Mouse (Mus musculus) forebrain, postnatal 0 days (tissue): Measurements from ENCODE around the gene Olfr544. TPM values are rescaled to one million over a fixed set of nuclear protein-coding genes. Genes with fewer than 3 reads are reported as not detected.
"Not testable (repeated sequence)": the region's sequence is repeated elsewhere in the genome, so short reads cannot be mapped to it uniquely, and the experiment has no call there.

Source experiments
- ATAC-seq: fragments of 200-750 bp; cut with Nextera tagmentation; 2 replicates; pipeline ENCODE4 v1.8.0; 2017; ENCODE audit warnings: mild to moderate bottlenecking, moderate library complexity
- DNase-seq: peaks from one replicate; pipeline ENCODE4 v3.0.0-alpha.2; 2015
- H3K27ac ChIP-seq: fragments of 300-500 bp; sonication (generic); 2 replicates; pipeline ENCODE4 v1.5.1; 2014; ENCODE audit warnings: low read depth, mild to moderate bottlenecking, antibody characterized with exemption, low read length, moderate library complexity, mixed read lengths
- H3K27me3 ChIP-seq: fragments of 300-500 bp; sonication (generic); 2 replicates; pipeline ENCODE4 v1.6.1; 2014; ENCODE audit warnings: mild to moderate bottlenecking, low read length, mixed read lengths; ENCODE audit not compliant: insufficient read depth
- H3K36me3 ChIP-seq: fragments of 300-500 bp; sonication (generic); 2 replicates; pipeline ENCODE4 v1.6.1; 2014; ENCODE audit warnings: mild to moderate bottlenecking, moderate library complexity; ENCODE audit not compliant: insufficient read depth
- H3K4me1 ChIP-seq: fragments of 300-500 bp; sonication (generic); 2 replicates; pipeline ENCODE4 v1.6.1; 2014; ENCODE audit warnings: antibody characterized with exemption; ENCODE audit not compliant: insufficient read depth
- H3K4me2 ChIP-seq: fragments of 300-500 bp; sonication (generic); 2 replicates; pipeline ENCODE4 v1.6.1; 2014; ENCODE audit warnings: low read depth, mild to moderate bottlenecking, moderate library complexity
- H3K4me3 ChIP-seq: fragments of 300-500 bp; sonication (generic); 2 replicates; pipeline ENCODE4 v1.5.1; 2014; ENCODE audit warnings: low read depth, low read length, mixed read lengths
- H3K9ac ChIP-seq: fragments of 300-500 bp; sonication (generic); 2 replicates; pipeline ENCODE4 v1.6.1; 2014; ENCODE audit warnings: mild to moderate bottlenecking
- H3K9me3 ChIP-seq: fragments of 300-500 bp; sonication (generic); 2 replicates; pipeline ENCODE4 v1.6.1; 2016; ENCODE audit warnings: low read length
- CTCF ChIP-seq: sonication (generic); IDR thresholded peaks from 2 replicates; pipeline ENCODE4 v1.5.1; 2016; ENCODE audit warnings: antibody characterized with exemption, control low read depth, low read depth
- WGBS: fragments of 180-500 bp; shearing (Covaris S2); extraction: QIAGEN DNeasy Blood & Tissue Kit; methylation state at CpG from one replicate; pipeline ENCODE4 v1.1.7; 2014; 5-methylcytosine and 5-hydroxymethylcytosine counted together
- polyA plus RNA-seq: library from polyadenylated mRNA; unstranded; fragments of >200 nt; fragmentation: Nextera tagmentation; extraction: Ambion mirVana; gene quantifications from 2 replicates; pipeline ENCODE4 v1.2.1, GENCODE M21; 2015
- total RNA-seq: library from RNA; depleted of rRNA; stranded (reverse); fragments of >200 nt; gene quantifications from 2 replicates; pipeline ENCODE4 v1.2.3, GENCODE M21; 2014

Olfr544 gene
- total and polyA plus RNA-seq, 2 experiments from 2014 or later: 0.05 TPM; not detected in 1

- TF ChIP-seq CTCF: no peak
- H3K4me3 ChIP-seq: no peak overlapping the region
- H3K27me3 ChIP-seq: no peaks in the 10 kb centered on the region; the same call in 1 of the 2 replicates
- H3K9ac ChIP-seq: no peak overlapping the region
- no peak overlapping the region for H3K27ac ChIP-seq
- 92% methylated on average over 10 of the region's 10 CpGs for WGBS
- no peak for ATAC-seq
- H3K4me2 ChIP-seq: no peak overlapping the region
- H3K9me3 ChIP-seq: no peaks in the 10 kb centered on the region
- no peaks in the 10 kb centered on the region for H3K4me1 ChIP-seq
- no peaks in the 10 kb centered on the region for H3K36me3 ChIP-seq
- no peak for DNase-seq
These were observed 23.8 kb upstream of the Olfr544 start for GRCm38 (mm10) chr7:102511927-102512326.

GRCm38 (mm10) chr7:102509726-102510125 is 21.6 kb upstream of the Olfr544 start:
- no peak overlapping the region for H3K27ac ChIP-seq

GRCm38 (mm10) chr7:102508666-102509065 is 20.6 kb upstream of the Olfr544 start:
- Histone ChIP-seq H3K27ac (no peak overlapping the region), H3K4me2 (no peak overlapping the region), H3K36me3 (no peaks in the 10 kb centered on the region), H3K9me3 (no peaks in the 10 kb centered on the region), H3K9ac (no peak overlapping the region), H3K4me3 (no peak overlapping the region), H3K4me1 (no peaks in the 10 kb centered on the region), H3K27me3 (no peaks in the 10 kb centered on the region)
- DNase-seq (no peak), ATAC-seq (no peak)
- 91% methylated on average over 6 of the region's 6 CpGs for WGBS
- no peak for TF ChIP-seq CTCF

More at GRCm38 (mm10) chr7:102509726-102510125, 21.6 kb upstream of the Olfr544 start:
- H3K4me2 ChIP-seq: no peak overlapping the region
- DNase-seq (no peak), ATAC-seq (no peak)
- no peak overlapping the region for H3K4me3 ChIP-seq
- H3K9me3 ChIP-seq: no peaks in the 10 kb centered on the region
- H3K9ac ChIP-seq: no peak overlapping the region
- no peak for TF ChIP-seq CTCF
- 62% methylated on average over 7 of the region's 7 CpGs for WGBS
- no peaks in the 10 kb centered on the region for H3K4me1 ChIP-seq
- H3K27me3 ChIP-seq: no peaks in the 10 kb centered on the region; the same call in 1 of the 2 replicates
- H3K36me3 ChIP-seq: no peaks in the 10 kb centered on the region

GRCm38 (mm10) chr7:102508066-102508465 is 20.0 kb upstream of the Olfr544 start:
- H3K36me3 ChIP-seq: no peaks in the 10 kb centered on the region
- ATAC-seq (no peak), DNase-seq (no peak)
- H3K9ac ChIP-seq: no peak overlapping the region
- no peak overlapping the region for H3K4me2 ChIP-seq
- H3K4me1 ChIP-seq: no peaks in the 10 kb centered on the region
- 90% methylated on average over 9 of the region's 9 CpGs for WGBS
- H3K27me3 ChIP-seq: no peaks in the 10 kb centered on the region
- no peaks in the 10 kb centered on the region for H3K9me3 ChIP-seq
- no peak overlapping the region for H3K27ac ChIP-seq
- no peak for TF ChIP-seq CTCF
- no peak overlapping the region for H3K4me3 ChIP-seq

DNA sequence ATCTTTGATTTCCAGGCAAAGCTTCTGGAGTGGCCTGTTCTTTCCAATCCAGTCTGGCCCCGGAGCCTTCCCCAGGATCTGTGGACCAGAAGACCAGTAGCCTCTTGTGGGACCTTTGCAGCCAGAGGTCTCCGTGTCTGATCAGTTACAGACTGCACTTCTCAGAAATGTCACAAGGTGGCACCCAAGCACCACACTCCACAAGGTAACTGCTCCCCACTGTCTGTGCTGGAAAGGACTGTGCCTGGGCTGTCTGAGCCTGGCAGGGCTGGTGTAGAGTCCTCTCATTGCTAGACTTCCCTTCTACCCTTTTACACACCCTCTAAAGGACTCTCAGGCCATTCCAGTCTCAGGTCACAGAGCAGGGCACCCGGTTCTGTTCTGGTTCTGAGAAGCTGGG is 18.7 kb upstream of the Olfr544 start:
- Histone ChIP-seq H3K36me3 (no peaks in the 10 kb centered on the region), H3K27ac (no peak overlapping the region), H3K9me3 (no peaks in the 10 kb centered on the region), H3K27me3 (no peaks in the 10 kb centered on the region), H3K4me2 (no peak overlapping the region), H3K9ac (no peak overlapping the region), H3K4me3 (no peak overlapping the region), H3K4me1 (no peaks in the 10 kb centered on the region)
- peak; percentile 79 for DNase-seq
- ATAC-seq: peak; percentile 90
- peak; percentile 92 for TF ChIP-seq CTCF
- 42% methylated on average over 3 of the region's 3 CpGs for WGBS

GRCm38 (mm10) chr7:102501986-102502385 is 13.9 kb upstream of the Olfr544 start:
- 75% methylated on average over 5 of the region's 5 CpGs for WGBS
- H3K4me3 ChIP-seq: no peak overlapping the region

DNA sequence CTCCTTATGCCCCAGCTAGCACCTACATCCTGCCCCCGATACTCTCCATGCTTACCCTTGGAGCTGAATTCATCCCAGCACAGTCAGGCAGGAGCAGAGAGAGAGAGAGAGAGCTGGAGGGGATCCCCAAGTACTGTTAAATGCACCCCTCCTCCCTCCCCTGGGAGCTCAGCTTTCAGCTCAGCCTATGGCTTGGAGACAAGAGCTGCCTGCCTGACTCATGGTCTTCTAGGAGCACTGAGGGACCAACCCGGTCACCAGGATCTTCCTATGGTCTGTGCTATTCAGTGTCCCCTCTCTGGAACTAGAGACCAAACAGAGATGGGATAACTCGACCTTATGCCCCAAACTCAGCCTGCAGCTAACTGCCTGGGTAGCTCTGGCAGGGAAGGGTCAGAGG is 11.4 kb upstream of the Olfr544 start, which contains the start of gene Olfr545:
Gene Olfr545, minus strand, starts transcription at position 101 of the 400 bp plus-strand sequence.
- Histone ChIP-seq H3K36me3 (no peaks in the 10 kb centered on the region), H3K4me2 (no peak within 1 kb of the TSS), H3K4me1 (no peaks in the 10 kb centered on the region), H3K27me3 (no peaks in the 10 kb centered on the region), H3K27ac (no peak within 1 kb of the TSS), H3K4me3 (no peak within 1 kb of the TSS), H3K9me3 (no peaks in the 10 kb centered on the region), H3K9ac (no peak within 1 kb of the TSS)
- TF ChIP-seq CTCF: no peak
- ATAC-seq: no peak
- no peak for DNase-seq
- 56% methylated on average over 3 of the region's 3 CpGs for WGBS

More at GRCm38 (mm10) chr7:102501986-102502385, 13.9 kb upstream of the Olfr544 start:
- H3K36me3 ChIP-seq: no peaks in the 10 kb centered on the region
- H3K27ac ChIP-seq: no peak overlapping the region
- H3K4me2 ChIP-seq: no peak overlapping the region
- no peak for TF ChIP-seq CTCF
- no peak for DNase-seq
- no peaks in the 10 kb centered on the region for H3K9me3 ChIP-seq
- no peak for ATAC-seq
- no peaks in the 10 kb centered on the region for H3K4me1 ChIP-seq
- no peaks in the 10 kb centered on the region for H3K27me3 ChIP-seq
- H3K9ac ChIP-seq: no peak overlapping the region

GRCm38 (mm10) chr7:102494416-102494815 is 6.3 kb upstream of the Olfr544 start:
- H3K4me2 ChIP-seq, H3K4me1 ChIP-seq, H3K9me3 ChIP-seq, H3K36me3 ChIP-seq, H3K27ac ChIP-seq, DNase-seq, H3K27me3 ChIP-seq, H3K9ac ChIP-seq, ATAC-seq, H3K4me3 ChIP-seq: not testable (repeated sequence)
- 54% methylated on average over 7 of the region's 7 CpGs for WGBS
